Mouse (Mus musculus) ovary, adult 18-20 months (tissue): ENCODE measurements around the gene Zbtb34.

Experiments used
- DNase-seq: peaks from one replicate; pipeline ENCODE4 v3.0.0; 2022; ENCODE audit warnings: low spot score, mixed read lengths

Gene Zbtb34

GRCm38 (mm10) chr2:33430771-33431699, at the start of gene Zbtb34:
Gene Zbtb34 (minus strand): TSS chr2:33431324.
- DNase-seq = no peak

- no peak for DNase-seq
These were observed 47.0 kb upstream of the Zbtb34 start for GRCm38 (mm10) chr2:33477961-33478755.

- no peak for DNase-seq
These were observed 44.8 kb upstream of the Zbtb34 start for GRCm38 (mm10) chr2:33475961-33476360.

GRCm38 (mm10) chr2:33468466-33469097, 37.5 kb upstream of the Zbtb34 start, which contains the start of gene Zbtb43:
Gene Zbtb43 (minus strand): TSS chr2:33468559.
- peak; percentile 93 for DNase-seq

GRCm38 (mm10) chr2:33467546-33468465, 36.7 kb upstream of the Zbtb34 start:
- DNase-seq = no peak

GRCm38 (mm10) chr2:33465966-33466365, 34.8 kb upstream of the Zbtb34 start:
- DNase-seq = no peak

- no peak for DNase-seq
These were observed 34.1 kb upstream of the Zbtb34 start for GRCm38 (mm10) chr2:33465215-33465614.

GRCm38 (mm10) chr2:33462066-33462465, 30.9 kb upstream of the Zbtb34 start:
- no peak for DNase-seq

GRCm38 (mm10) chr2:33461066-33461465, 29.9 kb upstream of the Zbtb34 start:
- DNase-seq = no peak

GRCm38 (mm10) chr2:33459660-33460059, 28.5 kb upstream of the Zbtb34 start:
- DNase-seq = no peak

GRCm38 (mm10) chr2:33456696-33457095, 25.6 kb upstream of the Zbtb34 start:
- DNase-seq = no peak

- DNase-seq = no peak
These were observed 25.1 kb upstream of the Zbtb34 start for GRCm38 (mm10) chr2:33456242-33456641.

- no peak for DNase-seq
These were observed 24.2 kb upstream of the Zbtb34 start for GRCm38 (mm10) chr2:33455350-33455749.

- no peak for DNase-seq
These were observed 23.7 kb upstream of the Zbtb34 start for GRCm38 (mm10) chr2:33454816-33455215.

GRCm38 (mm10) chr2:33453476-33453875, 22.4 kb upstream of the Zbtb34 start:
- no peak for DNase-seq

GRCm38 (mm10) chr2:33452721-33453120, 21.6 kb upstream of the Zbtb34 start:
- DNase-seq = no peak

GRCm38 (mm10) chr2:33452140-33452539, 21.0 kb upstream of the Zbtb34 start:
- DNase-seq = no peak

- DNase-seq = no peak
These were observed 20.2 kb upstream of the Zbtb34 start for GRCm38 (mm10) chr2:33451038-33451978.

- no peak for DNase-seq
These were observed 18.2 kb upstream of the Zbtb34 start for GRCm38 (mm10) chr2:33449119-33449873.
